Mouse (Mus musculus) 3T3-L1 (cell line): ENCODE data around the gene Trappc10.
A peak's percentile ranks its signal among the peaks of the same experiment; 100 is the strongest.

Experiments
- DNase-seq: peaks from one replicate; pipeline ENCODE4 v3.0.0-alpha.2; 2015; ENCODE audit warnings: low read depth, low spot score

Gene Trappc10

GRCm38 (mm10) chr10:78244438-78245224 is at the start of gene Trappc10:
Gene Trappc10, minus strand, starts transcription at chr10:78244641.
- peak; percentile 78 for DNase-seq

DNA sequence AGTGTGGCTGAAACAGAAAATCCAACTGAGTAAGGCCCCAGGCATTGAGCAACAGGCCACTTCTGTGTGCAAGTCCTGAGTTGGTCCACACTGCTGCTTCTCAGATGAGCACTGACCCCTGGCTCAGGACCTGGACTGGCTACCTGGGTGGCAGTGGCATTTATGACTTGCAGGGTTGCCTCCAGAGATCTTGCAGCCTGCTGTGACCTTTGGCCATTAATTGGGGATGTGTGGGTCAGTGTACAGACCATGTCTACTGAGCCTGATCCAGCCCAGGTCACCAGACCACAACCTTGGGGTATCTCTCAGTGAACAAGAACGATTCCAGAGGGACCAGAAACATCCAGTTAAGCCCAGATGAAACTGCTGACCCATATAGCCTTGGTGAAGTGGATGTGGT is 49.1 kb upstream of the Trappc10 start:
- no peak for DNase-seq

DNA sequence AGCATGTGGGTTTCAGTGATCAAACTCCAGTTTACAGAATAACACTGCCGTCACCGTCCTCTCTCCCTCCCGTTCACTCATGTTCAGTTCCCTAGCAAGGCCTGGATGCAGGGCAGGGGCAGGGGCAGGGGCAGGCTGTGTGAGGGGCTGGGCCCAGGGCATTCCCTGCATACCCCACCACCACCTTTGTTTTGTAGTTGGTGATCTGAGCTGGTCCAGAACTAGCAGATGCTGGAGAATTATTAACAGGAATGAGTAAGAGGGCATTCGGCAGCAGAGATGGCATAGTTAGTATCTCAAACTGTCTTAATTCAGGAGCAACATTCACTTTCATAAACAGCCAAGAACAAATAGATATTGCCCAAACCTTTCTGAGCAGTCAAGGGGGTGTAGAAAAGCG is 47.9 kb upstream of the Trappc10 start:
- no peak for DNase-seq

DNA sequence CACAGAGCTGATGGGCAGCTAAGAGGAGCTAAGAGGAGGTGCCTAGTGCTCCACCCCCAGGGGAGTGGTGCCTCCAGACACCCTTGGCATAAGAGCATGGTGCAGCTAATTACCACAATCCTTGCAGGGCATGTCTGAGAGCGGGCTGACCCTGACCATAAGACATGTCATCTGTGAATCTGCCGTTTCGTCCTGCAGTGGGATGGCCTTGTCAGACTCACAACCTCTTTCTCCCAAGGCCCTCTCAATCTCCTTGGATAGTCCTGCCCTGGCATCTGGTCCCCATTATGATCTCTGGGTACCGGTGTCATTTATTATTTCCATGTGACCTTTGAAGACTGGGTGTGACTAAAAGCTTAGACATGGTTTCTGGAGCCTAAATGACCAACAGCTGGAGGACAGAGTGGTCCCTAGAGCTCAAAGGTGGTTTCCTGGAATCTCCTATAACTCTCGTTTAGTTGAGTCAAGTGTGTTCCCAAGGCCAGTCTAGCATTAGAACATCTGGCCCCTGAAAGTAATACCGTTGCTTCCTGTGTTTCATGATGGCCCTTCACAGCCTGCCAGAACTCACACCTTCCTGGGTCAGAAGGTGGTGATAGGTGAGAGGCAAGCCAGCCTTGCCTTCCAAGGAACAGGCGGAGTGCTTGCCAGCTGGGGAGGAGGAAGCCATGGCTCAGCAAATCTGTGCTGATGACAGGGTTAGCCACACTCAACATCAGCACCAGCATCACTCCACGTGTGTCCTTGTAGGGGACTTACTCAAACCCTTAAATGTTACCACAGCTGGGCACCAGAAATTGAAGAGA is 46.5 kb upstream of the Trappc10 start:
- DNase-seq: peak; percentile 64

DNA sequence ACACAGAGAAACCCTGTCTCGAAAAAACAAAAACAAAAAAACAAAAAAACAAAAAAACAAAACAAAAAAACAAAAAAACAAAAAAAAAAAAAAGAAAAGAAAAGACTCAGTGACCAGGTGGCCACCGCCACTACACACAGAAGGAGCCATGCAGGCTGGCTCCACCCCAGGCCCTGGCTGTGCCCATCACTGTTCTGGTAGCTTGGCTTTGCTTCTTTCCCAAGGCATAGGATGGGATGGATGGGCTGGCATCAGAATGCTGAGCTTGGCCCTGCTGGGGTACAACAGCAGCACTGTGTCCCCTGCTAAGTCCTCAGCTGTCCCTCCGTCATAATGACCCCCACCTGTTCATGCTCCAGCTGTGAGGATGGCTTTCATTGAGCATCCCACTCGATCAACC is 44.5 kb upstream of the Trappc10 start:
- DNase-seq: no peak

- DNase-seq: no peak
Observed at GRCm38 (mm10) chr10:78288135-78288534, 43.7 kb upstream of the Trappc10 start.

- no peak for DNase-seq
Observed at GRCm38 (mm10) chr10:78287465-78288132, 43.2 kb upstream of the Trappc10 start.

DNA sequence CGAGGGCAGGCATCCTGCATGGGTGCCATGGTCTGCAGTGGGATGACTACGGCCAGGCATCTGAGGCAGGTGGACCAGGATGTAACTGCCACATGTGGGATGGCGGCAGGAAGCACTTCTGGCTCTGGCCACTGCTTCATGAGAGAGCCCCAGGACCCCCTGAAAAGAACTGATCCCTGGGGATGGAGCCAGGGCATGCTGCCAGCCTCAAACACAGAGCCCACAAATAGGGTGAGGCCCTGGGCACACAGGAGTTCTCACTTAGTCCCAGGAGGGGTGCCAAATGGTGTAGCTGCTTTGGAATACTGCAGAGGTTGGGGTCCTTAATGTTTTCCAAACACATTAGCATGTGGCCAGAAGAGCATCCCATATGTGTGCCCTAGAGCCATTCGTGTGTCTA is 41.5 kb upstream of the Trappc10 start:
- DNase-seq: no peak

GRCm38 (mm10) chr10:78285409-78285808 is 41.0 kb upstream of the Trappc10 start:
- no peak for DNase-seq

- no peak for DNase-seq
Observed at GRCm38 (mm10) chr10:78284812-78285211, 40.4 kb upstream of the Trappc10 start.

DNA sequence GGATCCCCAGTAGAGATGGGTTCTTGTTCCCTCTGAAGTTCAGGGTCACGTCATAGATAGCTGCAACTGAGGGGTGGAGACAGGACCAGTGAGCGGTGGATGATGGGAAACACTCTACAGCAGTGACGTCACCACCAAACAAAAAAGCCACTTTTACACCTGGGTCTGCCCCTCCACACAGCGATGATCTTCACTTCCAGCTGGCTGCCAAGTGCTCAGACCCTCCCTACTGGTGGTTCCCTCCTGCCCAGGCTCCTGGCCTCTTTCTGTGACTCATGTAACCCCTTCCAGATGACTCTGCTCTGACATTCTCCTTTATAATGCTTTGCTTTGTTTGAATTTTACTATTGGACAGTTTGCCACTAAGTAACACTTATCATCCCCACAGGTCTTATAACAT is 38.0 kb upstream of the Trappc10 start:
- peak; percentile 54 for DNase-seq

DNA sequence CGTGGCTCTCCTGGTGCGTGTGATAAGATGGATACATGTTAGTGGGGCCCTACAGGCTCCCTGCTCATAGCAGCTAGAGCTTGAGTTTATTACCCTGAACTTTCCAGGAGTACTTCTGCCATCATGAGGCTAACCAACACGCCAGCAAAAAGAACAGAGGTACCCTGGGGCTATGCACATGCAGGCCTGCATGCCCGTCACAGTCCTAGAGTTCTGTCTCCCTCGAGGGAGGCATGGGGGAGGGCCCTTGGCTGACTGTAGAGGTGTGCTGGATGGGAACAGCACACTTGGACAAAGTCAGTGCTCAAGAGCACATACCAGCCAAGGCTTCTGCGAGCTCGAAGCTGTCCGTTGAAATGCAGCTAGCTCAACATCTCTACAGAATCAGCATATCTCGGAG is 36.0 kb upstream of the Trappc10 start:
- DNase-seq: no peak

DNA sequence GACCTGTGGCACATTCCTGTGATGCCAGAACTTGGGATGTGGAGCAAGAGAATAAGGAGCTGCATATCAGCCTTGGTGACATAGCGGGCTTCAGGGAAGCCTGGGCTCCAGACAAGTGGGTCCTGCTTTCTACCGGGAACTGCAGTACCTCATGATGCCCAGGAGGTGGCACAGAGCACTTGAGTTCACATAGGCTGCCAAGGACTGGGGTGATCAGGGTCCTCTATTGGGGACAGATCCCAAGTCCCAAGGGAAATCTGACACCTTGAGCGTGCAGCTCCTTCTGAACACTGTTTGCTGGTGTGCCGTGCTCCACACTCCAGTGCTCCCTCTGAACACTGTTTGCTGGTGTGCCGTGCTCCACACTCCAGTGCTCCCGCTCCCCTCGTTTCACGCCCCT is 34.8 kb upstream of the Trappc10 start:
- peak; percentile 69 for DNase-seq

DNA sequence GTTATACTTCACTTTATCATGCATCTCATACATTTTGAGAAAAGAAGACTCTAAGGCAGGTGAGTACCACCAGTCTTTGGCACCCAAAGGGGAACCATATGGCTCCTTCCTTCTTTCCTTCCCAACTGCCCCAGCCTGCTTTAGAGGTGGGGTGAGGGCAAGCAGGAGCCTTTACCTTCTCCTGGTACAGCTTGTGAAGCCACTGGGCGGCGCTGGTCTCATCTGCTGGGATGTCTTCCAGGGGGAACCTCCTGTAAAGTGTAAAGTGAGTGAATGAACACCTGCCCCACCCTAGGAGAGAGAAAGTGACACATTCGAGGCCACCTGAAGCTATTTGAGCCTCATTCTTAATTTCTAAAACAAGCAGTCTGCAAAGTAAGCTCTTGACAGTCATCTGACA is 33.4 kb upstream of the Trappc10 start:
- no peak for DNase-seq

DNA sequence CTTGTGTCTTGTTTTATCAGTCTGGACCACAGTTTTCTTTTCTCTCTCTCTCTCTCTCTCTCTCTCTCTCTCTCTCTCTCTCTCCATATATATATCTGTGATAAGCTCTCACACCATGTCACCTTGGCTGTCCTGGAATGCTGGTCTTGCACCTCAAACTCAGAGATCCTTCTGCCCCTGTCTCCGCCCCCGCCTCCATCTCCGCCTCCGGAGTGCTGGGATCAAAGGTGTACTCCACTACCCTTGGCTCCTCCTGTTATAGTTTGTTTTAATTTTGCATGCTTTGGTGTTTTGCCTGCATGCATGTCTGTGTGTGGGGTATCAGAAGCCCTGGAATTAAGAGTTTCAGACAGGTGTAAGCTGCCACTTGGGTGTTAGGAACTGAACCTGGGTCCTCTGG is 31.8 kb upstream of the Trappc10 start:
- DNase-seq: no peak

- no peak for DNase-seq
Observed at GRCm38 (mm10) chr10:78272932-78273331, 28.5 kb upstream of the Trappc10 start.

DNA sequence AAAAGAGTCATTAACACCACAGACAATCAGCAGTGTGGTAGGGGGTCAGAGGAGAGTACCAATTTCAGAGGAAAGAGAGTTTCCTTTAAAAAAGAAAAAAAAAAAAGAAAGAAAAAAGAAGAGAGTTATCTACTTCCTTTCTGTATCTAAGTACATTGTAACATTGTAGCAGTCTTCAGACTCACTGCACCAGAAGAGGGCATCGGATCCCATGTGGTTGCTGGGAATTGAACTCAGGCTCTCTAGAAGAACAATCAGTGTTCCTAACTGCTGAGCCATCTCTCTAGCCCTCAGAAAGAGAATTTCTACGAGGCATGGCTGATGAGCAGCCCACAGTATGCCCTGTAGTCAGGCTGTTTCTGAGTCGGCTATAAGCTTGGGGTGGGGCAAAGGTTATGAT is 21.4 kb upstream of the Trappc10 start:
- peak; percentile 25 for DNase-seq

- DNase-seq: peak; percentile 19
Observed at GRCm38 (mm10) chr10:78264735-78265134, 20.3 kb upstream of the Trappc10 start.

DNA sequence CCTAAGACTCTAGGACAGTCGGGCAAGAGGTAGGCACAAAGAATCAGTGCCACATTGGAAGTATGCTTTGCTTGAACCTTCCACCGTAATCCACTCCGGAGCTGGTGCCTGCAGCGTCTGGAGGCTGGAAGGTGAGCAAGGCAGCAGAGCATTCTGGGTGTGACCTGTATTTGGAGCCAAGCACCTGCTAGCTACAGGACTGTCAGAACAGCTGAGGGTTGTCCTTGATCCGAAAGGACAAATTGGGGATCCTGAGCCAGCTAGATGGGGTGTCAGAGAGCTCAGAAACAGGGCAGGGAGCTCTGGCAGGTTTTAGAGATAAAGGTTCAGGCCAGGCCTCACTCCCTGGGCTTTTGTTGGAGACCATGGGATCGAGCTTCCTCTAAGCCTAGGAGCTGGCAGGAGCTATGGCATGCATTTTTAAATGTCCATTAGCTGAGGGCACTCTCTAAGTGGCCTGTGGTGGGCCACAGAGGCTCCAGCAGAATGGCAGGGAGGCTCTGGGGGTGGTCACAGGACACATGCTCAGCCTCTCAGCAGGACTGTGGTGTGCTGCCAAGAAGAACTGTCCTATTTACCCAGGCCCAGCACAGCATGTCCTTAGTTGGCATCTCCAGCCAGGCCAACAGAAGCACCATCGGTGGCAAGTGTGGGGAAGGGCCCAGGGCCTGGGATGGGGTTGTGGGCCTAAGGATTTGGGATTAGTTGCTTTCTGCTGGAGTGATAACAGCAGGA is 16.6 kb upstream of the Trappc10 start:
- DNase-seq: no peak

GRCm38 (mm10) chr10:78260322-78260721 is 15.9 kb upstream of the Trappc10 start:
- no peak for DNase-seq

GRCm38 (mm10) chr10:78259702-78260101 is 15.3 kb upstream of the Trappc10 start:
- DNase-seq: no peak

DNA sequence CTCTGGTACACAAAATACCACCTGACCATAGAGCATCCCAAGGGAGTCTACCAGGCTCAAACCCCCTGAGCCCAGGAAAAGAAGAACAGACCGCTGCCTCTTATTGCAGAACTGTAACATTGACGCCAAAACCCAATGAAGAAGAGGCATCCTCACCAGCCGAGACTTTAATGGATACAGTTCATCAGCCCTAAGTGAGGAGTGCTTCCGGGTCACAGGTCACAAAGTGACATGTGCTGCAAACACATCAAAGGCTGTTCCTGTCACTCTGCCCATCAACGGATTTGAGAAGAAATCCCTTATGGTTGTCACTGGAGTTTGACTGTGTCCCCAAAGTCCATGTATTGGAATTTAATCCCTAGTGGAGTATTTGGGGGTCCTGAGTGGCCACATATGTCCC is 14.8 kb upstream of the Trappc10 start:
- DNase-seq: no peak
